Mouse (Mus musculus): Measurements from ENCODE around the gene Gbx2. TPM values are rescaled to one million over a fixed set of nuclear protein-coding genes. Genes with fewer than 3 reads are reported as not detected.

Gene Gbx2
- polyA plus RNA-seq, 2 experiments = 0.55 to 0.58 TPM

GRCm38 (mm10) chr1:89918111-89918510, 12.9 kb downstream of the Gbx2 start:
- H3K27me3 ChIP-seq (ENCODE audit: control insufficient read depth, insufficient read depth, low read length) = peaks cover 16% of the 10 kb centered on the region
- no peaks in the 10 kb centered on the region for H3K4me1 ChIP-seq (replicated peaks; ENCODE audit: control insufficient read depth in 2 of 2, insufficient read depth in 2 of 2, low read length in 1 of 2)
- TF ChIP-seq CTCF (IDR thresholded peaks at IDR 0.05; ENCODE audit: low read depth) (no peak), EP300 (IDR thresholded peaks at IDR 0.05; ENCODE audit: low read depth) (no peak)
- 30% methylated on average over 18 of the region's 18 CpGs for WGBS (ENCODE audit: insufficient replicate concordance)
- no peaks in the 10 kb centered on the region for H3K36me3 ChIP-seq (replicated peaks; ENCODE audit: control insufficient read depth, insufficient read depth, low read depth)
- H3K9ac ChIP-seq (replicated peaks) = no peak overlapping the region
- ATAC-seq (ENCODE audit: insufficient read depth) (no peak), DNase-seq (ENCODE audit: low read depth in 3 of 3, low spot score in 3 of 3) (no peak)
- no peak overlapping the region for H3K27ac ChIP-seq
- H3K9me3 ChIP-seq (ENCODE audit: control insufficient read depth, low read length) = no peaks in the 10 kb centered on the region
- no peak overlapping the region for H3K4me3 ChIP-seq (ENCODE audit: insufficient read depth in 1 of 2, low read depth in 2 of 2, low read length in 2 of 2)
- H3K4me2 ChIP-seq (ENCODE audit: low read depth) = no peak overlapping the region

GRCm38 (mm10) chr1:89913611-89914010, 17.4 kb downstream of the Gbx2 start:
- Histone ChIP-seq H3K27me3 (ENCODE audit: control insufficient read depth, insufficient read depth, low read length) (peaks cover 2% of the 10 kb centered on the region), H3K4me2 (ENCODE audit: low read depth) (no peak overlapping the region), H3K4me1 (replicated peaks; ENCODE audit: control insufficient read depth in 2 of 2, insufficient read depth in 2 of 2, low read length in 1 of 2) (no peaks in the 10 kb centered on the region), H3K36me3 (replicated peaks; ENCODE audit: control insufficient read depth, insufficient read depth, low read depth) (no peaks in the 10 kb centered on the region), H3K9me3 (ENCODE audit: control insufficient read depth, low read length) (no peaks in the 10 kb centered on the region), H3K4me3 (ENCODE audit: insufficient read depth in 1 of 2, low read depth in 2 of 2, low read length in 2 of 2) (no peak overlapping the region), H3K9ac (replicated peaks) (no peak overlapping the region), H3K27ac (no peak overlapping the region)
- no peak for DNase-seq (ENCODE audit: low read depth in 3 of 3, low spot score in 3 of 3)
- TF ChIP-seq EP300 (IDR thresholded peaks at IDR 0.05; ENCODE audit: low read depth) (no peak), CTCF (IDR thresholded peaks at IDR 0.05; ENCODE audit: low read depth) (no peak)
- WGBS (ENCODE audit: insufficient replicate concordance) = 60% methylated on average over 4 of the region's 4 CpGs
- no peak for ATAC-seq (ENCODE audit: insufficient read depth)

- no peaks in the 10 kb centered on the region for H3K9me3 ChIP-seq (ENCODE audit: control insufficient read depth, low read length)
- H3K4me2 ChIP-seq (ENCODE audit: low read depth) = no peak overlapping the region
- H3K4me1 ChIP-seq (replicated peaks; ENCODE audit: control insufficient read depth in 2 of 2, insufficient read depth in 2 of 2, low read length in 1 of 2) = no peaks in the 10 kb centered on the region
- no peak overlapping the region for H3K9ac ChIP-seq (replicated peaks)
- H3K4me3 ChIP-seq (ENCODE audit: insufficient read depth in 1 of 2, low read depth in 2 of 2, low read length in 2 of 2) = no peak overlapping the region
- H3K27ac ChIP-seq = no peak overlapping the region
- ATAC-seq (ENCODE audit: insufficient read depth) (no peak), DNase-seq (ENCODE audit: low read depth in 3 of 3, low spot score in 3 of 3) (no peak)
- TF ChIP-seq EP300 (IDR thresholded peaks at IDR 0.05; ENCODE audit: low read depth) (no peak), CTCF (IDR thresholded peaks at IDR 0.05; ENCODE audit: low read depth) (no peak)
- H3K36me3 ChIP-seq (replicated peaks; ENCODE audit: control insufficient read depth, insufficient read depth, low read depth) = no peaks in the 10 kb centered on the region
- WGBS (ENCODE audit: insufficient replicate concordance) = 44% methylated on average over 5 of the region's 5 CpGs
- no peaks in the 10 kb centered on the region for H3K27me3 ChIP-seq (ENCODE audit: control insufficient read depth, insufficient read depth, low read length)
Observed at GRCm38 (mm10) chr1:89912392-89912791, 18.6 kb downstream of the Gbx2 start.

DNA sequence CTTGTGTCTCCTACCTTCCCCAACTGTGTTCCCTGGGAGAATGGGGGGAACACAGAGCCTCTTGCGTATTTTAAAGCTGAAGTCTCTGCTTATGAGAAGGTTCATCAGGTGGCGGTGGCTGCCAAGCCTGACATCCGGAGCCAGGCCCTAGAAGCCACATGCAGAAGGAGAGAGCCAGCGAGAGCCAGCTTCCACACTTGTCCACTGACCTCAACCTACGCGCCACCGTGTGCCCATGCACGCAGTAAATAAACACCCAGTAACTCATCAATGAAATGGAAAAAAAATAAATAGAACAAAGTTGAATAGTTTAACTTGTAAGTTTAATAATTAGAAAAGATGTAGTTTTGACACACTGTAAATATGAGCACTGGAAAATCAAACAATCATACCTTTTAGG, 21.2 kb downstream of the Gbx2 start:
- Histone ChIP-seq H3K27ac (no peak overlapping the region), H3K36me3 (replicated peaks; ENCODE audit: control insufficient read depth, insufficient read depth, low read depth) (no peaks in the 10 kb centered on the region), H3K9me3 (ENCODE audit: control insufficient read depth, low read length) (no peaks in the 10 kb centered on the region), H3K27me3 (ENCODE audit: control insufficient read depth, insufficient read depth, low read length) (no peaks in the 10 kb centered on the region), H3K4me2 (ENCODE audit: low read depth) (no peak overlapping the region), H3K4me1 (replicated peaks; ENCODE audit: control insufficient read depth in 2 of 2, insufficient read depth in 2 of 2, low read length in 1 of 2) (no peaks in the 10 kb centered on the region), H3K9ac (replicated peaks) (no peak overlapping the region), H3K4me3 (ENCODE audit: insufficient read depth in 1 of 2, low read depth in 2 of 2, low read length in 2 of 2) (no peak overlapping the region)
- WGBS (ENCODE audit: insufficient replicate concordance) = 76% methylated on average over 8 of the region's 8 CpGs
- TF ChIP-seq EP300 (IDR thresholded peaks at IDR 0.05; ENCODE audit: low read depth) (no peak), CTCF (IDR thresholded peaks at IDR 0.05; ENCODE audit: low read depth) (no peak)
- ATAC-seq (ENCODE audit: insufficient read depth) (no peak), DNase-seq (ENCODE audit: low read depth in 3 of 3, low spot score in 3 of 3) (no peak)

GRCm38 (mm10) chr1:89902641-89903040, 28.3 kb downstream of the Gbx2 start:
- TF ChIP-seq EP300 (IDR thresholded peaks at IDR 0.05; ENCODE audit: low read depth) = no peak
- Histone ChIP-seq H3K4me2 (ENCODE audit: low read depth) (no peak overlapping the region), H3K4me3 (ENCODE audit: insufficient read depth in 1 of 2, low read depth in 2 of 2, low read length in 2 of 2) (no peak overlapping the region), H3K9ac (replicated peaks) (no peak overlapping the region), H3K27ac (no peak overlapping the region), H3K36me3 (replicated peaks; ENCODE audit: control insufficient read depth, insufficient read depth, low read depth) (no peaks in the 10 kb centered on the region), H3K4me1 (replicated peaks; ENCODE audit: control insufficient read depth in 2 of 2, insufficient read depth in 2 of 2, low read length in 1 of 2) (no peaks in the 10 kb centered on the region; a peak in 1 of 4 replicates), H3K27me3 (ENCODE audit: control insufficient read depth, insufficient read depth, low read length) (no peaks in the 10 kb centered on the region), H3K9me3 (ENCODE audit: control insufficient read depth, low read length) (no peaks in the 10 kb centered on the region)
- WGBS (ENCODE audit: insufficient replicate concordance) = 45% methylated on average over 1 of the region's 1 CpGs
- no peak for ATAC-seq (ENCODE audit: insufficient read depth)
- DNase-seq (ENCODE audit: low read depth in 3 of 3, low spot score in 3 of 3) = no peak

Measured in liver, embryonic 14.5 days (tissue).